Mouse (Mus musculus) kidney, postnatal 0 days (tissue): ENCODE data around the gene Rps15. TPM values are rescaled to one million over a fixed set of nuclear protein-coding genes. Genes with fewer than 3 reads are reported as not detected.
A peak's percentile ranks its signal among the peaks of the same experiment; 100 is the strongest.

Experiments
- ATAC-seq: fragments of 200-750 bp; cut with Nextera tagmentation; replicated peaks from 2 replicates; pipeline ENCODE4 v1.8.0; 2017; ENCODE audit warnings: low read depth, moderate number of reproducible peaks, moderate TSS enrichment, moderate library complexity; ENCODE audit not compliant: low FRiP score
- DNase-seq: peaks from one replicate; pipeline ENCODE4 v3.0.0-alpha.2; 2016; ENCODE audit warnings: low spot score
- H3K27ac ChIP-seq: fragments of 300-500 bp; sonication (generic); 2 replicates; pipeline ENCODE4 v1.5.1; 2014; ENCODE audit warnings: mild to moderate bottlenecking
- H3K27me3 ChIP-seq: fragments of 300-500 bp; sonication (generic); 2 replicates; pipeline ENCODE4 v1.6.1; 2014; ENCODE audit warnings: low read length, mixed read lengths; ENCODE audit not compliant: insufficient read depth
- H3K36me3 ChIP-seq: fragments of 300-500 bp; sonication (generic); 2 replicates; pipeline ENCODE4 v1.6.1; 2014; ENCODE audit warnings: low read length, mixed read lengths; ENCODE audit not compliant: insufficient read depth
- H3K4me1 ChIP-seq: fragments of 300-500 bp; sonication (generic); replicated peaks from 2 replicates; pipeline ENCODE4 v1.6.1; 2014; ENCODE audit warnings: antibody characterized with exemption, low read length, mixed read lengths; ENCODE audit not compliant: insufficient read depth
- H3K4me2 ChIP-seq: fragments of 300-500 bp; sonication (generic); 2 replicates; pipeline ENCODE4 v1.6.1; 2014; ENCODE audit warnings: mild to moderate bottlenecking, low read length, moderate library complexity, mixed read lengths
- H3K4me3 ChIP-seq: fragments of 300-500 bp; sonication (generic); replicated peaks from 2 replicates; pipeline ENCODE4 v1.5.1; 2014; ENCODE audit warnings: low read depth, low read length
- H3K9ac ChIP-seq: fragments of 300-500 bp; sonication (generic); 2 replicates; pipeline ENCODE4 v1.6.1; 2014; ENCODE audit warnings: low read depth, low read length
- H3K9me3 ChIP-seq: fragments of 300-500 bp; sonication (generic); replicated peaks from 2 replicates; pipeline ENCODE4 v1.6.1; 2016; ENCODE audit warnings: low read length, inconsistent platforms, mixed read lengths
- CTCF ChIP-seq: IDR thresholded peaks from 2 replicates; pipeline ENCODE4 v1.5.1; 2016; ENCODE audit warnings: antibody characterized with exemption, low read depth, mild to moderate bottlenecking, moderate library complexity
- WGBS: fragments of 180-500 bp; shearing (Covaris S2); extraction: QIAGEN DNeasy Blood & Tissue Kit; methylation state at CpG from one replicate; pipeline ENCODE4 v1.1.7; 2014; 5-methylcytosine and 5-hydroxymethylcytosine counted together
- polyA plus RNA-seq: library from polyadenylated mRNA; unstranded; fragments of >200 nt; fragmentation: Nextera tagmentation; extraction: Ambion mirVana; gene quantifications from 2 replicates; pipeline ENCODE4 v1.2.1, GENCODE M21; 2015

The Rps15 gene
- polyA plus RNA-seq, 1 experiment from 2014 or later, result 1,069 TPM

- peak; percentile 94 for DNase-seq
- H3K9me3 ChIP-seq, result no peaks in the 10 kb centered on the region
- H3K9ac ChIP-seq, result peak within 1 kb of the TSS; percentile 84
- no peaks in the 10 kb centered on the region for H3K27me3 ChIP-seq
- H3K27ac ChIP-seq, result peak within 1 kb of the TSS; percentile 88
- H3K4me2 ChIP-seq, result peak within 1 kb of the TSS; percentile 78
- peak within 1 kb of the TSS; percentile 82 for H3K4me3 ChIP-seq
- under 1% methylated on average over 53 of the region's 53 CpGs for WGBS
- peaks cover 11% of the 10 kb centered on the region for H3K36me3 ChIP-seq
- H3K4me1 ChIP-seq, result peaks cover 6% of the 10 kb centered on the region
- TF ChIP-seq CTCF, result no peak
- peak; percentile 89 for ATAC-seq
Observed at GRCm38 (mm10) chr10:80248971-80249640, 43.1 kb upstream of the Rps15 start, which contains the start of gene Ndufs7. Gene Ndufs7 (plus strand): TSS chr10:80249121.

- H3K9ac ChIP-seq, result peak overlapping the region; percentile 84
- H3K4me2 ChIP-seq, result peak overlapping the region; percentile 78
- no peaks in the 10 kb centered on the region for H3K9me3 ChIP-seq
- H3K36me3 ChIP-seq, result peaks cover 15% of the 10 kb centered on the region
- peaks cover 6% of the 10 kb centered on the region for H3K4me1 ChIP-seq
- ATAC-seq, result no peak
- peak overlapping the region; percentile 82 for H3K4me3 ChIP-seq
- DNase-seq, result no peak
- peak overlapping the region; percentile 88; the same call in 1 of the 2 replicates for H3K27ac ChIP-seq
- no peak for TF ChIP-seq CTCF
- WGBS, result 28% methylated on average over 2 of the region's 2 CpGs
- no peaks in the 10 kb centered on the region for H3K27me3 ChIP-seq
Observed at GRCm38 (mm10) chr10:80250059-80250458, 42.2 kb upstream of the Rps15 start.

GRCm38 (mm10) chr10:80250573-80250972 lies 41.7 kb upstream of the Rps15 start:
- H3K4me3 ChIP-seq, result peak overlapping the region; percentile 82; the same call in 1 of the 2 replicates
- no peak overlapping the region for H3K9ac ChIP-seq
- ATAC-seq, result no peak
- no peaks in the 10 kb centered on the region for H3K9me3 ChIP-seq
- WGBS, result 81% methylated on average over 4 of the region's 4 CpGs
- peaks cover 18% of the 10 kb centered on the region for H3K36me3 ChIP-seq
- no peak for DNase-seq
- peak overlapping the region; percentile 78; the same call in 1 of the 2 replicates for H3K4me2 ChIP-seq
- no peak for TF ChIP-seq CTCF
- no peaks in the 10 kb centered on the region for H3K27me3 ChIP-seq
- peaks cover 6% of the 10 kb centered on the region for H3K4me1 ChIP-seq
- no peak overlapping the region for H3K27ac ChIP-seq

- Histone ChIP-seq H3K27me3 (no peaks in the 10 kb centered on the region), H3K9ac (no peak overlapping the region), H3K4me2 (no peak overlapping the region), H3K27ac (no peak overlapping the region), H3K36me3 (peaks cover 32% of the 10 kb centered on the region), H3K9me3 (no peaks in the 10 kb centered on the region), H3K4me1 (peaks cover 6% of the 10 kb centered on the region), H3K4me3 (no peak overlapping the region)
- TF ChIP-seq CTCF, result no peak
- DNase-seq, result no peak
- no peak for ATAC-seq
Observed at GRCm38 (mm10) chr10:80252011-80252410, 40.2 kb upstream of the Rps15 start.

GRCm38 (mm10) chr10:80252493-80253274 lies 39.6 kb upstream of the Rps15 start:
- Histone ChIP-seq H3K4me3 (no peak overlapping the region), H3K27me3 (no peaks in the 10 kb centered on the region), H3K27ac (no peak overlapping the region), H3K4me2 (no peak overlapping the region), H3K9ac (no peak overlapping the region), H3K36me3 (peaks cover 33% of the 10 kb centered on the region), H3K9me3 (no peaks in the 10 kb centered on the region), H3K4me1 (peaks cover 6% of the 10 kb centered on the region)
- WGBS, result 95% methylated on average over 11 of the region's 11 CpGs
- DNase-seq, result no peak
- ATAC-seq, result no peak
- no peak for TF ChIP-seq CTCF

- no peak for DNase-seq
- WGBS, result 81% methylated on average over 6 of the region's 6 CpGs
Observed at GRCm38 (mm10) chr10:80253551-80253950, 38.7 kb upstream of the Rps15 start.

More at GRCm38 (mm10) chr10:80253551-80253950, 38.7 kb upstream of the Rps15 start:
- peaks cover 39% of the 10 kb centered on the region for H3K36me3 ChIP-seq
- H3K4me3 ChIP-seq, result no peak overlapping the region
- no peak for TF ChIP-seq CTCF
- H3K27ac ChIP-seq, result no peak overlapping the region
- H3K9ac ChIP-seq, result no peak overlapping the region
- peaks cover 6% of the 10 kb centered on the region for H3K4me1 ChIP-seq
- H3K4me2 ChIP-seq, result no peak overlapping the region
- ATAC-seq, result no peak
- H3K27me3 ChIP-seq, result no peaks in the 10 kb centered on the region
- no peaks in the 10 kb centered on the region for H3K9me3 ChIP-seq
